7 mouse cellular contexts compared by ENCODE assay signal in the genomic region with DNA sequence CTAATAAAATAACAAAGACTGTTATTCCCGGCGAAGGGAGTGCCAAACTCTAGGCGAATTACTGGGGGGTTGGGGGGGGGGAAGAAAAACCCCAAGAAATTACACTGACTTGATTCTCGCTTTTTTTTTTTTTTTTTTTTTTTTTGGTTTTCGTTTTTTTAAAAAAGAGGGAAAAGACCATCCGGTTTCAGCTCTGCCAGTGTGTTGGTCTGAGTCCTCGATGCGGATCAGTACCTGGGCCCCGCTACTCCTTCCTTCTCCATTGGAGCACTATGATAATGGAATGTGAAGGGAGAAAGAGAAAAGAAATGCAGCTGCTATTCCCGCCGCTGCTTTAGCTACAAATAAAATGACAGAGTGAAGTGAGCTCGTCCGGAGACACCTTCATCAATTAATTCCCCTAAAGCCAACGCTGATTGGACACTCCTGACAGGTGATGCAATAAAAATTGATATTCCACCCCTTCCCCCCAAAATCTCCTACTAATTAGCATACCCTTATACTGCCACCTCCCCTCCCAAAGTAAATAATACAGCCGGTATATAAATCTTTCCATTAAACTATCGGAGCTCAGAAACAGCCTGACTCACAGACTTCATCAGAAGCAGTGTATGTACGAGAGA. TPM values are rescaled to one million over a fixed set of nuclear protein-coding genes. Genes with fewer than 3 reads are reported as not detected.
DNase-seq lines count a peak whose midpoint lies in the region; ATAC-seq and TF ChIP-seq lines count a peak whose summit lies in the region.

Skida1 (minus strand) TSS at position 599 of the 623 bp plus-strand sequence.

- in situ Hi-C loops in CH12.LX (cut with MboI; ENCODE audit: low pct_ligation_motif_present, low pct_unique_long_range_greater_than_20kb, low sequenced_read_pairs): loop anchor here (25.0 kb wide), 2 partner anchors 314 to 639 kb away; partner anchors contain the start of genes Bmi1 and Spag6

- no peaks in the 10 kb centered on the region for H3K36me3 ChIP-seq in CH12.LX (replicated peaks in 1 of 2; ENCODE audit: control insufficient read depth in 1 of 2, insufficient read depth in 1 of 2, low read length in 1 of 2)
- peaks cover 0 to 6% of the 10 kb centered on the region in 2 experiments; a peak in 1 of 4 replicates for H3K36me3 ChIP-seq in MEL (ENCODE audit: control insufficient read depth in 1 of 2, insufficient read depth in 2 of 2, low read length in 2 of 2)
- H3K36me3 ChIP-seq in forebrain, embryonic 15.5 days: no peaks in the 10 kb centered on the region
- no peaks in the 10 kb centered on the region for H3K36me3 ChIP-seq in kidney, embryonic 14.5 days (ENCODE audit: control insufficient read depth, insufficient read depth, low read length)
- no peaks in the 10 kb centered on the region for H3K36me3 ChIP-seq in midbrain, embryonic 11.5 days (ENCODE audit: control insufficient read depth, insufficient read depth, low read length)

- H3K9ac ChIP-seq in CH12.LX (ENCODE audit: insufficient read depth, low read depth) (peak within 1 kb of the TSS; percentile 49), MEL (ENCODE audit: control insufficient read depth, low read depth, low read length, poor library complexity, severe bottlenecking) (peak within 1 kb of the TSS; percentile 70)
- H3K9ac ChIP-seq in forebrain, embryonic 15.5 days (replicated peaks): peak within 1 kb of the TSS; percentile 100
- H3K9ac ChIP-seq in kidney, embryonic 14.5 days (ENCODE audit: low read depth, low read length): peak within 1 kb of the TSS; percentile 99
- H3K9ac ChIP-seq in midbrain, embryonic 11.5 days (ENCODE audit: low read length): peak within 1 kb of the TSS; percentile 100

- ATAC-seq in forebrain, embryonic 15.5 days (replicated peaks): peak; percentile 62
- ATAC-seq in kidney, embryonic 14.5 days (ENCODE audit: low FRiP score, low TSS enrichment): peak; percentile 71
- peak; percentile 54 for ATAC-seq in midbrain, embryonic 11.5 days (ENCODE audit: low FRiP score)

- H3K9me3 ChIP-seq in CH12.LX (replicated peaks; ENCODE audit: low read length) (no peaks in the 10 kb centered on the region), MEL (replicated peaks; ENCODE audit: insufficient read depth, low read length) (no peaks in the 10 kb centered on the region)
- no peaks in the 10 kb centered on the region for H3K9me3 ChIP-seq in forebrain, embryonic 15.5 days
- H3K9me3 ChIP-seq in kidney, embryonic 14.5 days (ENCODE audit: control insufficient read depth, low read length): no peaks in the 10 kb centered on the region
- H3K9me3 ChIP-seq in midbrain, embryonic 11.5 days (ENCODE audit: control insufficient read depth, low read length): no peaks in the 10 kb centered on the region

- TF ChIP-seq CTCF in CH12.LX (conservative IDR thresholded peaks at IDR 0.05 in 1 of 2, IDR thresholded peaks at IDR 0.05 in 1 of 2; ENCODE audit: low read depth in 2 of 2, low read length in 2 of 2) (no peak), MEL (IDR thresholded peaks at IDR 0.05 in 2 of 3, conservative IDR thresholded peaks at IDR 0.05 in 1 of 3; ENCODE audit: control insufficient read depth in 1 of 3, insufficient read depth in 1 of 3, low read depth in 2 of 3, low read length in 3 of 3, poor library complexity in 1 of 3, severe bottlenecking in 1 of 3) (no peak)

- dilution Hi-C loops in CH12.LX (cut with MboI; ENCODE audit: extremely low pct_ligation_motif_present, extremely low pct_unique_long_range_greater_than_20kb, low sequenced_read_pairs): no loop called here

- peak within 1 kb of the TSS; percentile 53 to 71 (median 65) for H3K4me3 ChIP-seq in CH12.LX (replicated peaks in 1 of 3; ENCODE audit: low read depth in 2 of 3, low read length in 2 of 3, poor library complexity in 1 of 3)
- peak within 1 kb of the TSS; percentile 73 to 83 for H3K4me3 ChIP-seq in MEL (ENCODE audit: control insufficient read depth in 1 of 2, insufficient read depth in 1 of 2, low read depth in 2 of 2, low read length in 2 of 2)
- peak within 1 kb of the TSS; percentile 90 for H3K4me3 ChIP-seq in forebrain, embryonic 15.5 days
- H3K4me3 ChIP-seq in kidney, embryonic 14.5 days (ENCODE audit: low read length): peak within 1 kb of the TSS; percentile 91
- peak within 1 kb of the TSS; percentile 100 for H3K4me3 ChIP-seq in midbrain, embryonic 11.5 days (ENCODE audit: low read depth, low read length)

- peaks cover 2% of the 10 kb centered on the region; the same call in 1 of the 2 replicates for H3K79me2 ChIP-seq in CH12.LX (replicated peaks; ENCODE audit: control insufficient read depth, extremely low read depth, insufficient read depth, poor library complexity, severe bottlenecking)
- peaks cover 3% of the 10 kb centered on the region; the same call in 1 of the 2 replicates for H3K79me2 ChIP-seq in MEL (ENCODE audit: control insufficient read depth, insufficient read depth, low read length, poor library complexity)

- H3K4me1 ChIP-seq in CH12.LX (ENCODE audit: control insufficient read depth in 1 of 2, insufficient read depth in 2 of 2) (peaks cover 4 to 30% of the 10 kb centered on the region in 2 experiments; a peak in 3 of 4 replicates), MEL (ENCODE audit: control insufficient read depth in 1 of 2, insufficient read depth in 2 of 2, low read length in 2 of 2) (peaks cover 0 to 3% of the 10 kb centered on the region in 2 experiments; a peak in 1 of 4 replicates)
- peaks cover 46% of the 10 kb centered on the region for H3K4me1 ChIP-seq in forebrain, embryonic 15.5 days
- H3K4me1 ChIP-seq in kidney, embryonic 14.5 days (ENCODE audit: control insufficient read depth, insufficient read depth, low read length): peaks cover 16% of the 10 kb centered on the region
- peaks cover 27% of the 10 kb centered on the region for H3K4me1 ChIP-seq in midbrain, embryonic 11.5 days (ENCODE audit: control insufficient read depth, insufficient read depth, low read length)

- no peak for TF ChIP-seq EP300 in CH12.LX (IDR thresholded peaks at IDR 0.05; ENCODE audit: low read length)
- no peak for TF ChIP-seq EP300 in MEL (IDR thresholded peaks at IDR 0.05; ENCODE audit: low read depth in 1 of 2, low read length in 2 of 2)

- peaks cover 19% of the 10 kb centered on the region for H3K27me3 ChIP-seq in CH12.LX (replicated peaks)
- H3K27me3 ChIP-seq in MEL (ENCODE audit: control insufficient read depth in 1 of 2, insufficient read depth in 2 of 2, low read length in 2 of 2): peaks cover 16 to 26% of the 10 kb centered on the region in 2 experiments
- H3K27me3 ChIP-seq in forebrain, embryonic 15.5 days: no peaks in the 10 kb centered on the region
- H3K27me3 ChIP-seq in kidney, embryonic 14.5 days (ENCODE audit: control insufficient read depth, insufficient read depth, low read length): no peaks in the 10 kb centered on the region
- no peaks in the 10 kb centered on the region for H3K27me3 ChIP-seq in midbrain, embryonic 11.5 days (ENCODE audit: control insufficient read depth, insufficient read depth, low read length)

- no peak for DNase-seq in CH12.LX (ENCODE audit: extremely low read depth)
- no peak for DNase-seq in MEL (ENCODE audit: low read depth, low spot score)
- DNase-seq in midbrain, embryonic 11.5 days (ENCODE audit: low spot score, missing footprints): peak; percentile 96
- DNase-seq in urinary bladder, postnatal 10 days (ENCODE audit: low spot score): no peak
- no peak for DNase-seq in thymus, postnatal 36 days

- under 1% methylated on average over 17 of the region's 17 CpGs for WGBS in forebrain, embryonic 15.5 days
- under 1% methylated on average over 17 of the region's 17 CpGs for WGBS in kidney, embryonic 14.5 days
- WGBS in midbrain, embryonic 11.5 days: under 1% methylated on average over 17 of the region's 17 CpGs

- H3K4me2 ChIP-seq in CH12.LX (ENCODE audit: insufficient read depth, low read depth, poor library complexity, severe bottlenecking): peak within 1 kb of the TSS; percentile 95
- peak within 1 kb of the TSS; percentile 60 for H3K4me2 ChIP-seq in forebrain, embryonic 15.5 days (replicated peaks)
- H3K4me2 ChIP-seq in kidney, embryonic 14.5 days (replicated peaks; ENCODE audit: low read depth, low read length): peak within 1 kb of the TSS; percentile 85
- peak within 1 kb of the TSS; percentile 94 for H3K4me2 ChIP-seq in midbrain, embryonic 11.5 days

- H3K27ac ChIP-seq in CH12.LX (ENCODE audit: insufficient read depth, low read depth) (peak within 1 kb of the TSS; percentile 77), MEL (ENCODE audit: control insufficient read depth, low read depth, low read length) (peak within 1 kb of the TSS; percentile 37)
- H3K27ac ChIP-seq in forebrain, embryonic 15.5 days (replicated peaks): peak within 1 kb of the TSS; percentile 99
- peak within 1 kb of the TSS; percentile 100 for H3K27ac ChIP-seq in kidney, embryonic 14.5 days (ENCODE audit: low read depth, low read length)
- H3K27ac ChIP-seq in midbrain, embryonic 11.5 days (ENCODE audit: low read depth, low read length): peak within 1 kb of the TSS; percentile 100

- no peak for TF ChIP-seq RAD21 in CH12.LX (IDR thresholded peaks at IDR 0.05; ENCODE audit: low read depth, low read length)
- no peak for TF ChIP-seq RAD21 in MEL (IDR thresholded peaks at IDR 0.05; ENCODE audit: low read depth, low read length)

- no peak for TF ChIP-seq POLR2A in CH12.LX (IDR thresholded peaks at IDR 0.05; ENCODE audit: low read depth, low read length)
- TF ChIP-seq POLR2A in MEL (IDR thresholded peaks at IDR 0.05; ENCODE audit: control insufficient read depth in 1 of 2, insufficient read depth in 1 of 2, low read depth in 1 of 2, low read length in 2 of 2, poor library complexity in 1 of 2): no peak

TF ChIP-seq in CH12.LX, 34 proteins besides CTCF, POLR2A, EP300 and RAD21:
- TF ChIP-seq TBP (conservative IDR thresholded peaks at IDR 0.05; ENCODE audit: low read depth, low read length): 0 out of 2 replicates have a peak, but pooled peaks have one; percentile 7
- TF ChIP-seq ZKSCAN1 (IDR thresholded peaks at IDR 0.05; ENCODE audit: borderline replicate concordance, low read depth, low read length): no peak
- peak; percentile 79 for TF ChIP-seq ZNF384 (IDR thresholded peaks at IDR 0.05; ENCODE audit: low read depth, low read length)

TF ChIP-seq in MEL, 35 proteins besides CTCF, POLR2A, EP300 and RAD21:
- no peak for TF ChIP-seq ZMIZ1 (IDR thresholded peaks at IDR 0.05; ENCODE audit: low read depth, low read length)
- TF ChIP-seq JUND (IDR thresholded peaks at IDR 0.05; ENCODE audit: low read depth, low read length): no peak
- TF ChIP-seq ZNF384 (IDR thresholded peaks at IDR 0.05; ENCODE audit: low read depth, low read length): peak; percentile 73

RNA-seq across cellular contexts. Expression of gene Skida1, which starts in this region (rescaled TPM):
- 0.85 and 1.3 TPM in 2 replicates for total RNA-seq in CH12.LX (2012; rRNA removed)
- 0.35 and 0.59 TPM in 2 replicates for total RNA-seq in CH12.LX (2014; rRNA removed)
- 0.26 and 0.36 TPM in 2 replicates for polyA plus RNA-seq in CH12.LX (2012; ENCODE audit: insufficient read length, low read depth)
- total RNA-seq in MEL (2012; rRNA removed): 0.12 and 0.13 TPM in 2 replicates
- polyA plus RNA-seq in MEL (2012; ENCODE audit: insufficient read depth in 1 of 2, insufficient read length in 2 of 2, low read depth in 1 of 2, low replicate concordance in 2 of 2, missing spikeins in 1 of 2): under 1 TPM in 1 of 2 experiments, not detected in 1; 0.88 TPM
- 10.9 and 13.8 TPM in 2 replicates for polyA plus RNA-seq in forebrain, embryonic 15.5 days (2015; fragmentation: Nextera tagmentation; extraction: Ambion mirVana)
- polyA plus RNA-seq in kidney, embryonic 14.5 days (2014; fragmentation: Nextera tagmentation; extraction: Ambion mirVana): 10.5 and 11.4 TPM in 2 replicates
- polyA plus RNA-seq in midbrain, embryonic 11.5 days (2014; fragmentation: Nextera tagmentation; extraction: Ambion mirVana): 22.9 and 23.4 TPM in 2 replicates

Comparison
In these comparisons a context has a peak if more than half of its experiments do, and no peak if none do; other contexts are left out.
1. H3K27ac ChIP-seq: peak in every context shown above with its lines; median percentile 100 in kidney, embryonic 14.5 days; 100 in midbrain, embryonic 11.5 days; 99 in forebrain, embryonic 15.5 days; 77 in CH12.LX; 37 in MEL.
2. H3K9ac ChIP-seq: peak in every context shown above with its lines; median percentile 100 in forebrain, embryonic 15.5 days; 100 in midbrain, embryonic 11.5 days; 99 in kidney, embryonic 14.5 days; 70 in MEL; 49 in CH12.LX.
3. Of the 35 proteins assayed by ChIP-seq in both MEL and CH12.LX: peak only in MEL: none; only in CH12.LX: TBP; in both: ZNF384; in neither: 33.